Mouse (Mus musculus) left cerebral cortex, postnatal 4 days (tissue): ENCODE results near the gene Pnkp. TPM values are rescaled to one million over a fixed set of nuclear protein-coding genes. Genes with fewer than 3 reads are reported as not detected.
"Not testable (repeated sequence)": the region's sequence is repeated elsewhere in the genome, so short reads cannot be mapped to it uniquely, and the experiment has no call there.

Experiments
- DNase-seq: peaks from one replicate; pipeline ENCODE4 v3.0.0-alpha.2; 2022
- intact Hi-C: fragments of 180-260 bp; cut with DNase I; formaldehyde crosslinking; loops from one replicate; pipeline ENCODE4 v1.15.1; 2025
- total RNA-seq, 2 experiments: library from RNA; stranded (reverse); gene quantifications; 2 replicates each; pipeline ENCODE4 v1.2.3; 2021

Pnkp gene
- total RNA-seq, 2 experiments from 2014 or later = 27.5 to 29.3 TPM

GRCm38 (mm10) chr7:44867802-44868201 lies 10.9 kb downstream of the Pnkp start:
- no peak for DNase-seq
- intact Hi-C loops = no loop called here

DNA sequence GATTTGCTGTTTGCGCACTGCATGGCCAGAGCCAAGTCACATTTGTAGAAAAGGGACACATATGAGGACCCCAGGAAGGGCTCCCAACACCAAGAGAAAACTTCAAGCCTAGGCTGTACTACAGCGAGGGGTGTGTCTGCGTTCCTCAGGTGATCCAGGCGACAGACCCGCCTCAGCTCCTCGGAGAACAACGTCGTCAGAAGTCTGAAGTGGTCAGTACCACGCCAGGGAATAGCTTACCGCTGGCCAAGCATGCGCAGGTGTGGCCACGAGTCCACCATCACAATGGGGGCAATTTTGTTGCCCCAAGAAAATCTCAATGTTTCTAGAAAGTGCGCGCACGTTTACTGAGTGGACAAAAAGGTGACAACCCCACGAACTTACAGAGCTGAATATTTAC lies 11.5 kb downstream of the Pnkp start:
- DNase-seq = no peak
- intact Hi-C loops = no loop called here

GRCm38 (mm10) chr7:44868919-44869696 lies 12.2 kb downstream of the Pnkp start:
- intact Hi-C loops = no loop called here
- DNase-seq = peak; percentile 65

- intact Hi-C loops = no loop called here
- peak; percentile 96 for DNase-seq
Measured at GRCm38 (mm10) chr7:44869697-44870528, 13.0 kb downstream of the Pnkp start, which contains the start of gene Ptov1. Gene Ptov1, minus strand, starts transcription at chr7:44869788.

- DNase-seq = no peak
- intact Hi-C loops = no loop called here
Measured at GRCm38 (mm10) chr7:44870614-44871013, 13.7 kb downstream of the Pnkp start.

- DNase-seq = no peak
- intact Hi-C loops = no loop called here
Measured at GRCm38 (mm10) chr7:44871181-44871580, 14.2 kb downstream of the Pnkp start.

DNA sequence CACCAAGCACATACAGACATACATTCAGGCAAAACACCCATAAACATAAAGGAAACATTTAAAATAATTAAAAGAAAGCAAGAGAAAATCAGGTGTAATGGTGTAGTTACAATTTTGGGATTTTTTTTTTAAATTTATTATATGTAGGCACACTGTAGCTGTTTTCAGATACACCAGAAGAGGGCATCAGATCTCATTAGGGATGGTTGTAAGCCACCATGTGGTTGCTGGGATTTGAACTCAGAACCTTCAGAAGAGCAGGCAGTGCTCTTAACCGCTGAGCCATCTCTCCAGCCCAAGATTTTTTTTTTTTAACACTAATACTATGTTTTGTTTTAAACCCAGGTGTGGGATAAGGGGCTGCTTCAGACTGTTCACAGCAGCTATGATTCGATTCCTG lies 14.8 kb downstream of the Pnkp start:
- DNase-seq, intact Hi-C loops: not testable (repeated sequence)

DNA sequence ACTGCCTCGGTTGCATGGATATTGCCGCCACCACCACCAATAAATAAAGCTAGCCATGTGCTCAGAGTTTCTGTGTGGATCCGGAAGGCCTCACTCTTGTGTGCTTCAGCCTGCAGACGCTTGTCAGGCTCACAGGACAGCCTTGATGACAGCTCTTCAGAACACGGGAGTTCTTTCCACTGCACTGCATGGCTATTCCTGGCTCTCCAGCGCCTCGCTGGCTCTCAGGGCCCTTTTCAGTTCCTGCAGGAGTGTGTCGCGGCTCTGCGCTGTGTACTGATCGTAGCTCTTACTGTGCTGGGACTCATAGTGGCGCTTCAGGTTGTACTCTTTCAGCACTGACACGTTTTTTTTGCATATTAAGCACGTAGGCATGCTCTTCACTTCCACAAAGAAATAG lies 20.9 kb downstream of the Pnkp start:
- intact Hi-C loops = no loop called here

DNA sequence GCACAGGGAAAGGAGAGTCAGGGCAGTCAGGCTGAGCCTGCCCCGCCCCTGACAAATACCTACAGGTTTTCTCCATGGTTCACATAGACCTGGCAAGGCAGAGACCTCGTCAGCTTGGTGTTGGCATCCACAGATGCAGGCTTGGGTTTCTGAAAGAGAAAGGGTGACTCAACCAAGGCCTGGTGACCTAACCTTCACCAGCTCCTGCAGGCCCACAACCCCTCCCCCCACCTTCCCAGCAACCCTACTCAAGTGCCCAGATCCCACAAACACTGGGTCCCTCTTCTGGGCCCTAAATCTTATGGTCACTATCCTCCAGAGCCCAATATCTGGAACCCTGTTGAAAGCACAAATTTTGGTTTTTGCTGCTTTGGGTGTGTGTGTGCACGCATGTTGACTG lies 26.1 kb downstream of the Pnkp start:
- intact Hi-C loops = no loop called here
- no peak for DNase-seq

More for the DNA sequence above, 20.9 kb downstream of the Pnkp start:
- no peak for DNase-seq

- DNase-seq = no peak
- intact Hi-C loops = no loop called here
Measured at GRCm38 (mm10) chr7:44884637-44885036, 27.7 kb downstream of the Pnkp start.

GRCm38 (mm10) chr7:44886964-44887363 lies 30.0 kb downstream of the Pnkp start:
- intact Hi-C loops = no loop called here
- no peak for DNase-seq

DNA sequence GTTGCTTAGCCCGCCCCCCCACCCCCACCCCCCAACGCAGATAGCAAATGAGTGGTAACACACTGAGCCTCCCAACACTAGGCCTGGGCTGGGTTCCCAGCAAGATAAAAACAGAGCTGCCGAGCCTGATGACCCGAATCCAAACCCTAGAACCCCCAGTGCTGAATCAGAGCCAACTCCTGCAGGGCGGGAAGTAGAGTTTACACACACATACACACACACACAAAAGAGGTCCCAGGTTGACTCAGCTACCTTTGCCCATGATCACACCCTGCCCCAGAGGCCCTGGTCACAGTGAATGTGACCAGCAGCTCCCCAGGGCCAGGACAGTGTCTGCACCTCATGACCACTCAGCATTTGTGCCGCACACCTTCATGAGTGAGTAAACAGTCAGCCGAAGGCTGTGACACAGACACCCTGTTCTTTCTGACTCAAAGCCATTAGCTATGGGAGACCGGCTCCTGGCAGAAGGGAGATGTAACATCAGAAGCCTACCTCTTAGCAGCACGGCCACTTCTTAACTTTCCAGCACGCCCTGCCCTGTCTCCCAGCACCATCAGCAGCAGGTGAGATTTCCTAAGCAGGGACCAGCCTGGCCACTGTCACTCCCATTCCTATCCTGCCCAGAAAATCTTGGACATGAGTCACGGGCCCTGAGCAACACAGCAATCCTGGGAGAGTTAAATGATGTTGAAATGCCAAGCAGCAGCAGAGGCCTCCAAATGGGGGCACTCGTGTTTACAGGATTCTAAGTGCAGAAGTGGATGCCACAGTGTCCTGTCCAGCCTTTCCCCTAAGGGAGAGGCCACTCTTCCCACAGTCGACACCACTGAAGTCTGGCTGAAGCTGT lies 31.5 kb downstream of the Pnkp start:
- intact Hi-C loops = no loop called here
- no peak for DNase-seq

- intact Hi-C loops = no loop called here
- DNase-seq = no peak
Measured at GRCm38 (mm10) chr7:44890180-44890579, 33.2 kb downstream of the Pnkp start.

DNA sequence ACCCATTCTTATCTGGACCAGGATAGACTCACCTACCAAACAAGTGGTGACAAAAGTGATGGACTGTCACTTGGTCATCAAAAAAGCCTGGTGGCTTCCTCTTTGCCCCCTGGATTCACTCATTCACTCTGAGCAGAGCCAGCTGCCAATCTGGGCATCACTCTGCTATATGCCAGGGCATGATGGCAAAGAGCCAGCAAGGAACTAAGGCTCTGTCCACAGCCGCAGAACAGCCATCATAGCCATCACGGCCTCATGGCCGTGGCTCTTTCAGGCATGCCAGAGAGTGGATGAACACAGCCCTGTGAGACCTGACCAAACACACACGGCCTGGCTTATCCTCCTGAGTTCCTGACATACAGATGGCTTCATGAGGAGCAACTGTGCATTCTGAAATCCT lies 33.8 kb downstream of the Pnkp start:
- intact Hi-C loops = no loop called here
- DNase-seq = peak; percentile 70

GRCm38 (mm10) chr7:44891611-44892010 lies 34.7 kb downstream of the Pnkp start:
- DNase-seq = no peak
- intact Hi-C loops = no loop called here

DNA sequence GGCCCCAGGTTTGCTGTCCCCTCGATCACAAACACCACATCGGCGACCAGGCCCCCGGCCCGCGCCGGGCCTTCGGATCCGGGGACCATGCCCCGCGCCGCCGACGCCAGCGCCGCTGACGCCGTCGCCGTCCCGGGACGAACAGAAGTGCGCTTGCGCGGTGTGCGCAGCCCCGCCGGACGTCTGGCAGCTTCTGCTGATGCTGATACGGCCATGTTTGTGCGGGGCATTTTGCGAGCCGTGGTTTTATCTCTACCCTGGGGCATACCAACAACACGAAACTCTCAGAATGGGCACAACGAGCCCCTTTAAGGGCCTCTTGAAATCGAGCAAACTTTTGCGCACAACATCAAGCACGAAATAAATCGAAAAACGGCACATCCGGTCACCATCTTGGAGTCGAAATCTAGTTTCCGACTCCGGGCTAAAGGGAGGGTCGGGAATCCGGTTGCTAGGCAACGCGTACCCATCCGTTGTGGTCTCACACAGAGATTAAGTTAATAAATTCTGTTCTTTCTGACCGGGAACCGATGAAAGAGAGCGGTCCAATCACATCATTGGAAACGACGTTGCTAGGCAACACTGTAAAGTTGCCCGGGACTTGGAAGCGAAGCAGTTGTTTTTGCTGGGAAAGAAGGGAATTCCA lies 35.5 kb downstream of the Pnkp start, which contains the start of gene Med25:
TSS of gene Med25 (minus strand) at position 437 of the 646 bp plus-strand sequence.
- intact Hi-C loops = no loop called here
- DNase-seq = peak; percentile 93

DNA sequence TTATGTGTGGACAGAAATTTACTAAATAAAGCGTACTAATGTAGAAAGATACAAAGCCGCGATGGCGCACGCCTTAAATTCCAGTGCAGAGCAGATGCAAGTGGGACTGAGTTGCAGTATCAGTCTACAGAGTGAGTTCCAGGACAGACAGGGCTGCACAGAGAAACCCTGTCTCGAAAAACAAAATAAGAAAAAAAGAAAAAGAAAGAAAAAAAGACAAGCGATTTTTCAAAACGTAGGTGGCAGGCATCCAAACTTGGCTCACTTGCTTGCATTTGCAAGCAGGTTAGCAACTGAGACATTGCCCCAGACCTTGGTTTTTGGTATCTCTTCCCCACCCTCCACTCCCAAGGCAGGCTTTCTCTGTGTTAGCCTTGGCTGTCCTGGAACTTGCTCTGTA lies 36.3 kb downstream of the Pnkp start:
- intact Hi-C loops = no loop called here
- no peak for DNase-seq

DNA sequence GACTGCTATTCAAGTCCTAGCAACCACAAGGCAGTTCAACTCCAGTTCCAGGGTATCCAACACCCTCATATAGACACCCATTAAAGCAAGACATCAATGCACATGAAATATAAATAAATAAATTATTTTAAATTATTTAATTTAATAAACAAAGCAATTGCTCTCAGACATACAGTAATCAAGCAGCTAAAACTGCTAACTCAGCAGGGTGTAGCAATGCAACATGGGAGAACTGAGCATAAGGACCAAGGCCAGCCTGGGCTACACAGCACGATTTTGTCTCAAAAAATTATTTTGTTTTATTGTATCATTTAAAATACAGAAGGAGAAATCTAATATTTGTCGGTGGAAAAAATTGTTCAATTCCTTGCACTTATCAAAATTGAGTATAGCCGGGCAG lies 37.2 kb downstream of the Pnkp start:
- intact Hi-C loops = no loop called here

GRCm38 (mm10) chr7:44895206-44895592 lies 38.3 kb downstream of the Pnkp start:
- intact Hi-C loops = no loop called here
- no peak for DNase-seq

More for the DNA sequence above, 37.2 kb downstream of the Pnkp start:
- DNase-seq = no peak
